Mouse (Mus musculus): ENCODE results near the gene Tln2.

Tln2 gene

GRCm38 (mm10) chr9:67545794-67546193, 13.7 kb downstream of the Tln2 start:
- DNase-seq (ENCODE audit: low spot score) = no peak

GRCm38 (mm10) chr9:67544783-67545182, 14.7 kb downstream of the Tln2 start:
- DNase-seq (ENCODE audit: low spot score) = no peak

GRCm38 (mm10) chr9:67541948-67542347, 17.6 kb downstream of the Tln2 start:
- no peak for DNase-seq (ENCODE audit: low spot score)

- no peak for DNase-seq (ENCODE audit: low spot score)
Measured at GRCm38 (mm10) chr9:67539776-67540706, 19.5 kb downstream of the Tln2 start.

- no peak for DNase-seq (ENCODE audit: low spot score)
Measured at GRCm38 (mm10) chr9:67534420-67534819, 25.1 kb downstream of the Tln2 start.

GRCm38 (mm10) chr9:67533260-67533659, 26.2 kb downstream of the Tln2 start:
- DNase-seq (ENCODE audit: low spot score) = no peak

GRCm38 (mm10) chr9:67532631-67533030, 26.9 kb downstream of the Tln2 start:
- DNase-seq (ENCODE audit: low spot score) = no peak

- DNase-seq (ENCODE audit: low spot score) = no peak
Measured at GRCm38 (mm10) chr9:67529600-67529999, 29.9 kb downstream of the Tln2 start.

GRCm38 (mm10) chr9:67527726-67528125, 31.8 kb downstream of the Tln2 start:
- DNase-seq (ENCODE audit: low spot score) = no peak

- no peak for DNase-seq (ENCODE audit: low spot score)
Measured at GRCm38 (mm10) chr9:67521736-67522135, 37.8 kb downstream of the Tln2 start.

- peak; percentile 26 for DNase-seq (ENCODE audit: low spot score)
Measured at GRCm38 (mm10) chr9:67509510-67509909, 50.0 kb downstream of the Tln2 start.

- DNase-seq (ENCODE audit: low spot score) = no peak
Measured at GRCm38 (mm10) chr9:67504669-67505260, 54.7 kb downstream of the Tln2 start.

GRCm38 (mm10) chr9:67501801-67502200, 57.7 kb downstream of the Tln2 start:
- DNase-seq (ENCODE audit: low spot score) = no peak

- DNase-seq (ENCODE audit: low spot score) = no peak
Measured at GRCm38 (mm10) chr9:67496368-67496767, 63.1 kb downstream of the Tln2 start.

- no peak for DNase-seq (ENCODE audit: low spot score)
Measured at GRCm38 (mm10) chr9:67495350-67495749, 64.2 kb downstream of the Tln2 start.

- no peak for DNase-seq (ENCODE audit: low spot score)
Measured at GRCm38 (mm10) chr9:67493876-67494552, 65.5 kb downstream of the Tln2 start.

GRCm38 (mm10) chr9:67489370-67489769, 70.1 kb downstream of the Tln2 start:
- no peak for DNase-seq (ENCODE audit: low spot score)

- no peak for DNase-seq (ENCODE audit: low spot score)
Measured at GRCm38 (mm10) chr9:67486621-67487020, 72.9 kb downstream of the Tln2 start.

GRCm38 (mm10) chr9:67485169-67486072, 74.1 kb downstream of the Tln2 start:
- no peak for DNase-seq (ENCODE audit: low spot score)

- no peak for DNase-seq (ENCODE audit: low spot score)
Measured at GRCm38 (mm10) chr9:67482277-67482676, 77.2 kb downstream of the Tln2 start.

- DNase-seq (ENCODE audit: low spot score) = no peak
Measured at GRCm38 (mm10) chr9:67481851-67482250, 77.7 kb downstream of the Tln2 start.

- no peak for DNase-seq (ENCODE audit: low spot score)
Measured at GRCm38 (mm10) chr9:67477445-67477844, 82.1 kb downstream of the Tln2 start.

Data from embryo, embryonic 10.5 days (tissue).